Mouse (Mus musculus) retina, adult 2 months (tissue): ENCODE results near the gene BC005624.
A peak's percentile ranks its signal among the peaks of the same experiment; 100 is the strongest.

Source experiments
- DNase-seq: peaks from one replicate; pipeline ENCODE4 v3.0.0-alpha.2; 2012; ENCODE audit warnings: low read depth, low spot score

BC005624 gene

GRCm38 (mm10) chr2:30981790-30982513, at the start of gene BC005624, which contains the start of gene Usp20:
TSS of gene BC005624 (minus strand) at chr2:30982201.
TSS of gene Usp20 (plus strand) at chr2:30982279.
- DNase-seq: peak; percentile 99

- no peak for DNase-seq
Measured at GRCm38 (mm10) chr2:31026642-31027041, 44.6 kb upstream of the BC005624 start.

- DNase-seq: no peak
Measured at GRCm38 (mm10) chr2:31025458-31025857, 43.5 kb upstream of the BC005624 start.

- peak; percentile 22 for DNase-seq
Measured at GRCm38 (mm10) chr2:31024618-31025370, 42.8 kb upstream of the BC005624 start.

GRCm38 (mm10) chr2:31023940-31024339, 41.9 kb upstream of the BC005624 start:
- no peak for DNase-seq

GRCm38 (mm10) chr2:31020202-31020601, 38.2 kb upstream of the BC005624 start:
- no peak for DNase-seq

GRCm38 (mm10) chr2:31019011-31019410, 37.0 kb upstream of the BC005624 start:
- DNase-seq: no peak

- no peak for DNase-seq
Measured at GRCm38 (mm10) chr2:31018519-31018918, 36.5 kb upstream of the BC005624 start.

- no peak for DNase-seq
Measured at GRCm38 (mm10) chr2:31017625-31018317, 35.8 kb upstream of the BC005624 start.

GRCm38 (mm10) chr2:31013371-31014120, 31.5 kb upstream of the BC005624 start:
- DNase-seq: no peak

GRCm38 (mm10) chr2:31007208-31007607, 25.2 kb upstream of the BC005624 start:
- no peak for DNase-seq

GRCm38 (mm10) chr2:31006434-31006833, 24.4 kb upstream of the BC005624 start:
- no peak for DNase-seq

GRCm38 (mm10) chr2:31005453-31005852, 23.5 kb upstream of the BC005624 start:
- DNase-seq: no peak

GRCm38 (mm10) chr2:31002857-31003256, 20.9 kb upstream of the BC005624 start:
- DNase-seq: no peak

GRCm38 (mm10) chr2:30998443-30999260, 16.7 kb upstream of the BC005624 start:
- no peak for DNase-seq

- DNase-seq: no peak
Measured at GRCm38 (mm10) chr2:30995432-30995996, 13.5 kb upstream of the BC005624 start.

- no peak for DNase-seq
Measured at GRCm38 (mm10) chr2:30994853-30995252, 12.9 kb upstream of the BC005624 start.

GRCm38 (mm10) chr2:30990221-30990620, 8.2 kb upstream of the BC005624 start:
- DNase-seq: no peak

- DNase-seq: no peak
Measured at GRCm38 (mm10) chr2:30985111-30986020, 3.4 kb upstream of the BC005624 start.
